Mouse (Mus musculus) pancreas, adult 10 weeks (tissue): ENCODE measurements around the gene Cd300ld4. TPM values are rescaled to one million over a fixed set of nuclear protein-coding genes. Genes with fewer than 3 reads are reported as not detected.

Experiments used
- polyA plus RNA-seq: library from polyadenylated mRNA; stranded (reverse); fragments of 350-450 nt; fragmentation: Illumina TruSeq; extraction: RNeasy Lipid Tissue Mini Kit (QIAGEN cat#74804); gene quantifications from one replicate; pipeline ENCODE4 v1.2.3, GENCODE M21; 2015; ENCODE audit warnings: low read depth, low replicate concordance; ENCODE audit not compliant: insufficient read depth

Gene Cd300ld4
- polyA plus RNA-seq = not detected

GRCm38 (mm10) chr11:115026912-115027311 is at the start of gene Cd300ld4:
Gene Cd300ld4, minus strand, starts transcription at chr11:115027012.

GRCm38 (mm10) chr11:115062077-115062476 is 35.3 kb upstream of the Cd300ld4 start, which contains the start of gene Cd300e:
Gene Cd300e, minus strand, starts transcription at chr11:115062177.

DNA sequence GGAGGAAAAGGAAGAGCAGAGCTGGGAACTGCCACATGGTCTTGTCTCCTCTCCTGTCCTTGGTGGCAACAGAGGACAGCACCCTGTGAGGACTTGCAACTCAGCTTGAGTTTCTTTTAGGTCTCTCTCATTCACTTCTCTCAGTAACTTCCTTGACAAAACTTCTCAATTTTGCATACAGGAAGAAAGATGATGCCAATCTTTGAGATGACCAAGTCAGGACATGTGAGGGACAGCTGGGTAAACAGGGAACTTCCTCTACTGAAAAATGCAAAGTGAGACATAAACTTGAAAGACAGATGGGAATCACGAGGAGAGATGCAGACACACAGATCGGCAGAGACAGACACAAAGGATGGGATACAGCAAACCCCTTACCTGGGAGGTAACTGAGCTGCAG is 21.4 kb upstream of the Cd300ld4 start, which contains the start of gene Cd300ld3:
Gene Cd300ld3, minus strand, starts transcription at position 151 of the 400 bp plus-strand sequence.

GRCm38 (mm10) chr11:115037669-115038068 is 10.9 kb upstream of the Cd300ld4 start, which contains the start of gene Cd300ld5:
Gene Cd300ld5, minus strand, starts transcription at chr11:115037769.

GRCm38 (mm10) chr11:115016093-115016492 is 10.7 kb downstream of the Cd300ld4 start, which contains the start of gene Cd300ld2:
Gene Cd300ld2, minus strand, starts transcription at chr11:115016193.

DNA sequence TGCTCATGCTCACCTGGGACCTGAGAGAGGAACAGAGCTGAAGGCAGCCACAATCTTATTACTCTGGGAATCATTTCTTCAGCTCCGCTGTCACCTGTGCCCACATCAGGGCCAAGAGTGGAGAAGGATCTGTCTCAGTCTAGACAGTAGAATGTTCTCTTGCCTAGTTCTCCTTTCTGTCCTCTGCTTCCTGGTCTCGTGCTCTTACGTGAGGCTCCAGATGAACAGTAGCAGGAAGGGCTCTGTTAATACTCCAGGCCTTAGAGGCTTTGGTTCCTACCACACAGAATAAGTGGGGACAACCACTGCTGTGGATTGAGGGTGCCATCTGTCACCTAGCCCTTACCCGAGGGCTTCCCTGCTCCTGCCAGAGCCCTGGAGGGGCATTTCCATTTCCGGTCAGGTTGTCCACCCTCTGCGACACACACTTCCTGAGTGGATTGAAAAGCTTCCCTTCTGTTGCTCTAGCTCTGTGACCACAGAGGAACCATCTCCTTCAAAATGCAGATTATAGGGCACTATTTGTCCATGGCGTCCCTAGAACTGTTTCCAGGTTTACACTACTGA is 25.3 kb downstream of the Cd300ld4 start, which contains the start of gene Cd300c2:
Gene Cd300c2, minus strand, starts transcription at position 407 of the 567 bp plus-strand sequence.

DNA sequence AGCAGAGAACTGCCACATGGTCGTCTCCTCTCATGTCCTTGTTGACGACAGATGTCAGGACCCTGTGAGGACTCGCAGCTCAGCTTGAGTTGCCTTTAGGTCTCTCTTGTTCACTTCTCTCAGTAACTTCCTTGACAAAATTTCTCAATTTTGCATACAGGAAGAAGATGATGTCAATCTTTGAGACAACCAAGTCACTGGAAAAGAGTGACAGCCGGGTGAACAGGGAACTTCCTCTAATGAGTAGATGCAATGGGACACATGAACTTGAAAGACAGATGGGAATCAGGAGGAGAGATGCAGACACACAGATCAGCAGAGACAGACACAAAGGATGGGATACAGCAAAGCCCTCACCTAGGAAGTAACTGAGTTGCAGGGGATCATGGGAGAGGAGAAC is 37.0 kb downstream of the Cd300ld4 start, which contains the start of gene Cd300ld:
Gene Cd300ld, minus strand, starts transcription at position 130 of the 400 bp plus-strand sequence.

Other genes with a start within 250 kb of the Cd300ld4 start
- gene Btbd17, start 231.1 kb downstream of the Cd300ld4 start, polyA plus RNA-seq = not detected
- gene Gpr142, start 228.1 kb downstream of the Cd300ld4 start, polyA plus RNA-seq = 1.8 TPM
- gene Gprc5c, start 175.9 kb downstream of the Cd300ld4 start, polyA plus RNA-seq = 3.3 TPM
- gene Cd300a, start 137.0 kb downstream of the Cd300ld4 start, polyA plus RNA-seq = 0.55 TPM
- gene Cd300lb, start 92.6 kb downstream of the Cd300ld4 start, polyA plus RNA-seq = 0.37 TPM
- not detected for gene Cd300c, start 57.9 kb downstream of the Cd300ld4 start, polyA plus RNA-seq
- 1.6 TPM for gene Cd300ld, start 37.1 kb downstream of the Cd300ld4 start, polyA plus RNA-seq
- gene Cd300c2, start 25.1 kb downstream of the Cd300ld4 start, polyA plus RNA-seq = 1.2 TPM
- gene Cd300ld2, start 10.8 kb downstream of the Cd300ld4 start, polyA plus RNA-seq = not detected
- gene Cd300ld5, start 10.8 kb upstream of the Cd300ld4 start, polyA plus RNA-seq = 1.3 TPM
- 3.8 TPM for gene Cd300ld3, start 21.4 kb upstream of the Cd300ld4 start, polyA plus RNA-seq
- gene Cd300e, start 35.2 kb upstream of the Cd300ld4 start, polyA plus RNA-seq = not detected
- 6.0 TPM for gene Rab37, start 64.4 kb upstream of the Cd300ld4 start, polyA plus RNA-seq
- gene Cd300lf, start 107.0 kb upstream of the Cd300ld4 start, polyA plus RNA-seq = not detected
- gene Slc9a3r1, start 136.3 kb upstream of the Cd300ld4 start, polyA plus RNA-seq = 15.3 TPM
- gene Tmem104, start 160.5 kb upstream of the Cd300ld4 start, polyA plus RNA-seq = 2.5 TPM
- 12.4 TPM for gene Nat9, start 160.8 kb upstream of the Cd300ld4 start, polyA plus RNA-seq
- 0.48 TPM for gene Grin2c, start 240.2 kb upstream of the Cd300ld4 start, polyA plus RNA-seq